Mouse (Mus musculus): ENCODE measurements around the gene Thrb.

GRCm38 (mm10) chr14:17850355-17850754 is 190.3 kb downstream of the Thrb start:
- TF ChIP-seq CTCF (IDR thresholded peaks at IDR 0.05; ENCODE audit: control insufficient read depth, insufficient read depth, low read length) (no peak), POLR2A (IDR thresholded peaks at IDR 0.05; ENCODE audit: borderline replicate concordance, control insufficient read depth, low read depth, low read length) (no peak)
